Comparison of ENCODE assay signal across 11 mouse cellular contexts in the genomic region with DNA sequence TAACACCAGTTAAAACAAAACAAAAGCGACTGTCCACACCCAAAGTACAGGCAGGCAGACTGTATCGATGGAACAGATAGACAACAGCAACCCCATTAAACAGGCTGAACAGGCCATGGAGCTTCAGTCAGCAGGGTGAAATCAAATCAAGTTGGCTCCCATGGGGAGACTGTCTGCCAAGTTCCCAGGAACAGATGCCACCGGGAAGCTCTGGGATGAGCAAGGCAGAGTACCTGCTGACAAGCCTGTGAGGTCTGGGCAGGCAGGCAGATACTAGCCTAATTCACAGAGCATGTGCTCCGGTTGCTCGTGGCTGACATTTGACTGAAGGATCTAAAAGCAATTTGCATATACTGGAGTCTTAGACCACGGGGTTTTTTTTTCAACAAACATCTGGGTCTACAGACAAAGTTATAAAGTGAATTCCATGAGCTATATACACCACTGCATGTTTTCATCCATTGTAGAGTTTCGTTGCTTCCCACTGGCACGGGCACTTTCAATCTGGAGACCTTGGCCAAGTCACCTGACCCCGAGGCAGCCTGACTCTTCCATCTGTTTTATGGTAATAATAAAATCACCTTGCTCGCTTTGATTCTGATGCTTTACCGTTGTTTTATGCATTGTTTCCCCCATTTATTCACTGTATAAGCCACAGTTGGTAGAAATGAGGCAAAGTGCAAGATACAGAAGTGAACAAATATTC. TPM values are rescaled to one million over a fixed set of nuclear protein-coding genes. Genes with fewer than 3 reads are reported as not detected.
DNase-seq lines count a peak whose midpoint lies in the region; TF ChIP-seq lines count a peak whose summit lies in the region.
"Had no signal": no experiment of that assay in that cellular context is flagged by ENCODE, and none has a peak within 500 bp of the region (broad histone marks: within the 10 kb centered on the region; RNA-seq: fewer than 3 reads in every experiment).

No protein-coding gene starts in this region.

- H3K36me3 ChIP-seq in kidney, adult 2 months (ENCODE audit: control insufficient read depth, insufficient read depth, low read length) = no peaks in the 10 kb centered on the region
- H3K36me3 ChIP-seq: limb, embryonic 13.5 days had no signal

- no peak for TF ChIP-seq CTCF in kidney, adult 2 months (conservative IDR thresholded peaks at IDR 0.05; ENCODE audit: insufficient read depth, insufficient read length, low read depth, low read length)

- 85% methylated on average over 11 of the region's 11 CpGs for WGBS in kidney, adult 2 months

- H3K27ac ChIP-seq in kidney, adult 2 months (ENCODE audit: insufficient read depth, low read depth, low read length) = no peak overlapping the region
- H3K27ac ChIP-seq: limb, embryonic 13.5 days had no signal

- DNase-seq in left cerebral cortex, postnatal 4 days = peak; percentile 78
- DNase-seq in left cerebral cortex, adult 8-10 months (ENCODE audit: low spot score in 2 of 2) = no peak
- peak; percentile 72 for DNase-seq in cerebellum, adult 11 months
- peak; percentile 7 for DNase-seq in fat pad, adult 2 months (ENCODE audit: extremely low read depth, low read depth, low spot score)
- DNase-seq in layer of hippocampus, postnatal 14 days (ENCODE audit: low spot score in 2 of 2) = peak; percentile 74 to 91
- no peak for DNase-seq in kidney, adult 2 months
- DNase-seq in ovary, adult 18-20 months (ENCODE audit: low spot score) = no peak

- H3K27me3 ChIP-seq in kidney, adult 2 months (replicated peaks; ENCODE audit: control insufficient read depth, insufficient read depth, low read length) = no peaks in the 10 kb centered on the region
- H3K27me3 ChIP-seq: limb, embryonic 13.5 days had no signal

- H3K4me1 ChIP-seq in kidney, adult 2 months (ENCODE audit: control insufficient read depth, insufficient read depth, low read length) = no peaks in the 10 kb centered on the region
- H3K4me1 ChIP-seq: limb, embryonic 13.5 days had no signal

- H3K4me3 ChIP-seq in kidney, adult 2 months (ENCODE audit: insufficient read depth, low read depth, low read length) = no peak overlapping the region
- H3K4me3 ChIP-seq: limb, embryonic 13.5 days had no signal

- intact Hi-C loops in left cerebral cortex, postnatal 4 days (cut with DNase I) = no loop called here

- no peak for TF ChIP-seq POLR2A in kidney, adult 2 months (IDR thresholded peaks at IDR 0.05; ENCODE audit: low read depth, low read length)

RNA-seq across cellular contexts. Expression of gene Actbl2, which starts 50.1 kb away (rescaled TPM):
- not detected for total RNA-seq in left cerebral cortex, postnatal 4 days (2021)
- under 1 TPM in 1 of 4 experiments, not detected in 3; 0.13 TPM for total RNA-seq in left cerebral cortex, adult 8-10 months (2022)
- not detected for total RNA-seq in layer of hippocampus, postnatal 14 days (2021)
- not detected in 2 replicates for polyA plus RNA-seq in kidney, adult 2 months (2012; rRNA removed)
- total RNA-seq: heart, postnatal 36 days had no signal
- polyA plus RNA-seq: cortical plate, adult 2 months; limb, embryonic 13.5 days; stomach, embryonic 14.5 days had no signal

Comparison
In these comparisons a context has a peak if more than half of its experiments do, and no peak if none do; other contexts are left out.
1. DNase-seq: peak in left cerebral cortex, postnatal 4 days (single experiment), cerebellum, adult 11 months (single experiment), fat pad, adult 2 months (single experiment) and layer of hippocampus, postnatal 14 days (2 of 2); none in left cerebral cortex, adult 8-10 months (0 of 2), kidney, adult 2 months (single experiment) and ovary, adult 18-20 months (single experiment).